Mouse (Mus musculus) induced T-regulatory cell, adult 2 months (primary cell): ENCODE data around the gene Smim14.
"Not testable (repeated sequence)": the region's sequence is repeated elsewhere in the genome, so short reads cannot be mapped to it uniquely, and the experiment has no call there.

ENCODE experiments used
- DNase-seq: peaks from one replicate; pipeline ENCODE4 v3.0.0-alpha.2; 2012; ENCODE audit warnings: low read depth

Smim14 gene

GRCm38 (mm10) chr5:65521803-65522202 lies 15.2 kb downstream of the Smim14 start:
- DNase-seq = peak; percentile 67

DNA sequence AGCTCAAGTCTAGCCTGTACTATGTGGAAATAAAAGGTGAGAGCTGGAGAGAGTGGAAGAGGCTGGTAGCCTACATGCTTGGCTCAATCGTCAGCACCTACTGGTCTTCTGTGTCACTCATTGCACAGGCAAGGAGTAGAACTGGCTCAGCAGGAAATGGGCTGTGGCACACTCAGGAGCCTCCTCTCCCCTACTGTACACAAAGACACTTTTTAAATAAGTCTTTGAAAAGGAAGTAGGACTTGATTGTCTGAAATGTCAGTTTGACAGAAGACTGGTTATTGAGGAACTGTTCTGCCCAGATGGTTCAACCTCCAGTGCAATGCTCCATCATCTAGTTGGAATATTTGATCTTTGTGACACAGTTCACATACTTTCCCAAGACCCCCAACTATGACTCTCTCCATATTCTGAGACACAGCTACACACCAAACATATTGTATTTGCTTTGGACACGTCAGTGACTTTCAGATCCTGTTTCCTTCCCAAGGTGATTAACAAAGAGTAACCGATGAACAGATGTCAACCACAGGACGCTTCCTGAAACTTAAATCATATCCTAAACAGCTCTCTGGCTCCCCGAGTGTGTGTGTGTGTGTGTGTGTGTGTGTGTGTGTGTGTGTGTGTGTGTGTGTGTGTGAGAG lies 22.2 kb downstream of the Smim14 start:
- DNase-seq = peak; percentile 40

- DNase-seq = no peak
Observed at GRCm38 (mm10) chr5:65513506-65513905, 23.5 kb downstream of the Smim14 start.

DNA sequence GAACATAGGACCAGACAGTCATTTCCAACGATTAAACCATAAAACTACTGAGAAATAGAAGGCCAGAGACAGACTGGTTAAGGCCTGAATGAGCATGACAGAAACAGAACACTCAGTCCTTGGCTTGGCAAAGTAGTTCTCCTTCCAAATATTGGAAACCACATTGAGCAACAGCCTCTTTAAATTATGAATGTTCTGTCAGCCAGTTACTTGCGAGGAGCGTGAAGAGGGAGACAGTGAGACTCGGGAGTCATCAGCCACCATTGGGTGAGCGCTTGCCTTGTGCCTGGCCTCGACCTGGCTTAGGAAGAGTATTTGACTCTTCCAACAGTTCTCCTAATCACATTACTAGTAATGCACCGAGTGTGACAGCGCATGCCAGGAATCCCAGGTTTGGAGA lies 28.6 kb downstream of the Smim14 start:
- no peak for DNase-seq

GRCm38 (mm10) chr5:65505786-65506185 lies 31.2 kb downstream of the Smim14 start:
- DNase-seq = peak; percentile 49

DNA sequence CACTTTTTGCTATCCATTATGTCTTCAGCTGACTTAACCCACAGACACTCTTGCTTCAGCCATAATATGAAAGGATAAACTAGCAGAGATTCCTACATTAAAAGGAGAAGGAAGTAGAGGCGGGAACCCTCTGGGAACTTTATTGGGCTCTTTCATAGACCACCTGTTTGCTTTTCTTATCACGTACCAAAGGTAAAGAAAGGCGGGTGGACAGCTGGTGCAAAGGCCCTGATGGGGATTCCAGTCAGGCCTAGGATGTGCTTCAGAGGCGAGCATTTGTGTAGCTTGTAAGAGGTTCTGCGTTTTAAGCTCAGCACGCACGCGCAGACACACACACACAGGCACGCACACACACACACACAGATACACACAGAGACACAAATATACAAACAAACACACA lies 35.6 kb downstream of the Smim14 start:
- DNase-seq = no peak

DNA sequence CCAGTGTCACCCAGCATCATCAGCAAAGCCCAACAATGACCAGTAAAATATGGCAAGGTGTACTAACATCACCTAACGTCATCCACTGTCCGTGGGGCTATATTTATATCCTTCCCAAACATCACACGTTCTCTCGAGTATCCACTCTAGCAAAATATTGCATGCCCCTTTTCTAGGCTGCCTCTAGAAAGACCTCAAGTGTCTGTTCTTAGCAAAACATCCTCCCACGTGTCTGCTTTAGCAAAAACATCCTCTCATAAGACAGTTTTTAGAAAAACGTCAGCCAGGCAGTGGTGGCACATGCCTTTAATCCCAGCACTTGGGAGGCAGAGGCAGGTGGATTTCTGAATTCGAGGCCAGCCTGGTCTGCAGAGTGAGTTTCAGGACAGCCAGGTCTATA lies 36.8 kb downstream of the Smim14 start:
- peak; percentile 32 for DNase-seq

DNA sequence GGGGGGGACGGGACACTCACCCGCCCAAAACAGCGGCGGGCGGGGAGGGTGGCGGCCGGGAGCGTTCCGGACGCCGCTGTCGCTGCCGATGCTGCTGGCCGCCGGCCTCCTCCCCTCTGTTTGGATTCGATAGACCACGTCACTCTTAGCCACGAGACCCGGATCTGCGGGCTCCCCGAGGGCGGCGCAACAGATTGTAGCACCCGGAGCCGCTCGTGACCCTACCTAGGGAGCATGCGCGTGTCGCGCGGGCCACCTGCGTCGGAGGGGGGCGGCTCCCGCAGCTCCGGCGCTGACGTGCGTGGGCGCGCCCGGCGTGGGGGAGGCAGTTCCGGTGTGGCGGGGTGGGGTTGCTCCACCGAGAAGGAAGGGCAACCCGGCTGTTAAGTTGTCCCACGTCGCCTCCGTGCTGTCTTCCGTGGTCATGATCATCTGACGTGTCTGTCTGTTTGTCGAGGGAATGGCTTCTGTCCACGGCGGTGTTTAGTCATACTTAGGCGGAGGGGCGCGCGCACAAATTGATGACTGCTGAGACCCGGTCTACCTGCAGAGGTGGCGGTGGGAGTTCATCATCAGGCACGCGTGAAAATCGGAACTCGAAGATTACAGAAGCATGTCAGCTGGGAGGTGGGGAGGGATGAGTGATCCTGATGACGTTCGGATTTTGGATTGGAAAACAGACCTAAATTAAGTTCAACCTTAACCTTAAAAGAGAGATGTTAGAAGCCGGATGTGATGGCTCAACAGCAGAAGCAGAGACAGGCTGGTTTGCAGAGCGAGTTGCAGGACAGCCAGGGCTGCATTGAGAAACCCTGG lies 44.1 kb downstream of the Smim14 start, which contains the start of gene Gm43552:
TSS of gene Gm43552 (minus strand) at position 118 of the 816 bp plus-strand sequence.
- DNase-seq = peak; percentile 98

DNA sequence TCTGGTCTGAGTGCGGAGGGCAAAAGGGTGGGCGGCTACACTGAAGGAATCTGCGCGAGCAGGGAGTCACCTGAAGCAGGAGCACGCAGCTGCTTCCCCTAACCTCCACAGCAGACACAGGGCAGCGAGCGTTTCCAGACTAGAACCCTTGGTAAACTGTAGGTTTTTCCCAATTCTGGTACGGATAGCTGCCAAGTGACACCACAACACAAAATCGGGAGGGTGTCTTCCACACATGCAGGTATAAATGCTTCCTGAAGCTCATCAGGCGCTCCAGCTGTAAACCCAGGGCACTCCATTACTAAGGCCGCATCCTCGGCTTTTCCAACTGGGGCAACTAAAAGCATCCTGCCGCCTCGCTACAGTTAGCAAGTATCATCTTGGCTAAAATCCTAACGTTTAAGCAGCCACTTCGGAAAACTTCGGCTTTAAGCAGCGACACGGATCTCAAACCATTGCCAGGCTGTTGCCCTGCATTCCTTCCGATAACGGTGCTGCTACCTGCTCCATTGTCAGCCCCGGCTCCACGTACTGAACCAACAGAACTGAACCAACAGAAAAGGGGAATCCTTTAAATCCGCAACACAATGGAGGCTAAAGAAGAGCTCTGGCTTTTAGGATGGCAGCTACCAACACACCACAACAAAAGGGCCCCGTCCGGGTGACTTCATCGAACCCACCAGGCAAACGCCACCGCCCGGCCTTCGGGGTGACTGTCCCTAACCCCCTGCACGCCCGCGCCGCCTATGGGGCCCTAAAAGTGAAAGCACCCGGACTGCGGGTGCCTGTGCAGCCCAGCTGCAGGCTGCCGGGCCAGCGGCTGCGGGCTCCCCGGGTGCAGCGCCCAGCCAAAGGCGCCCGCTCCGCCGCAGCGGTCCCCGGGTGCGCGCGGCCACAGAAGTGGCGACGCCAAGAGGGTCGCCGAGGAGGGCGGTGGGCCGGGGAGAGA lies 44.9 kb downstream of the Smim14 start:
- peak; percentile 88 for DNase-seq

DNA sequence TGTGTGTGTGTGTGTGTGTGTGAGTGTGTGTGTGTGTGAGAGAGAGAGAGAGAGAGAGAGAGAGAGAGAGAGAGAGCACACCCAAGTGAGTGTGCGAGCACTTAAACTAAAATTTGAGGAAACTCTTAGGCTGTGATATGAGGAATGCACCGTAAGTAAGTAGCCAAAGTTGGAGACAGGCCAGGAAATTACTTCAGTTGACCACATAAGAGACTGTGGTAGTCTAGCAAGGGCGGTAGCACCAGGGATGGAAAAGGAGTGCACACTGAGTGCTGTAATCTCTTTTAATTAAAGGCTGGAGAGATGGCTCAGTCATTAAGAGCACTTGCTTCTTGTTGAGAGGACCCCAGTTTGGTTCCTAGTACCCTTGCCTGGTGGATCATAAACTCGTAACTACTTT lies 47.2 kb downstream of the Smim14 start:
- DNase-seq = no peak

- no peak for DNase-seq
Observed at GRCm38 (mm10) chr5:65488725-65489124, 48.3 kb downstream of the Smim14 start.

DNA sequence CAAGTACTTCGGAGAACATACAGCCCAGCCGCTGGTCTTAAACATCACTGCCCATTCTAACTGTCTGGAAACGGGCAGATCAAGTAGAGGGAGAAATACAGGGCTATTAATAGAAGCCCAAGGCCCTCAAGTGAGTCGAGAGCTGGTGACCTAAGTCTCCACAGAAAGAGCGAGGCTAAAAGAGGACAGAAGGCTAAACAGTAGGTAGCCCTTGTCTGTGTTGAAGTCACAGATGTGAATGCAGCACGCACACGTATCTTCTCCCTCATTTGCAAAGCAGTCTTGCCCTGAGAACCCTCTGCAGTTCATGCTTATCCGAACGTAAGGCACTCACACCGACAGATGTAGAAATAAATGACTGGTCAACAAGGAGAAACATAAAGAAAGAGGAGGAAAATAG lies 49.6 kb downstream of the Smim14 start:
- DNase-seq = no peak

DNA sequence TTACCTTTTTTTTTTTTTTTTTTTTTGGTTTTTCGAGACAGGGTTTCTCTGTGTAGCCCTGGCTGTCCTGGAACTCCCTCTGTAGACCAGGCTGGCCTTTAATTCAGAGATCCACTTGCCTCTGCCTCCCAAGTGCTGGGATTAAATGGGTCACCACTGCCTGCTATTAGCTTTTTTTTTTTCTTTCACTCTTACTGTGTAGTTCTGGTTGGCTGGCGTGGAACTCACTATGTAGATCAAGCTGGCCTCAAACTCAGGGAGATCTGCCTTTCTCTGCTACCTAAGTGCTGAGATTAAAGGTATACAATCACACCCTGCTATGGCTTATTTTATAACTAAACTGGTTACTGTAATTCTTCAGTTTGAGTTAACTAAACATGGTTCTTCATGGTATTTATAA lies 50.5 kb downstream of the Smim14 start:
- DNase-seq = no peak

- no peak for DNase-seq
Observed at GRCm38 (mm10) chr5:65482996-65483395, 54.0 kb downstream of the Smim14 start.

DNA sequence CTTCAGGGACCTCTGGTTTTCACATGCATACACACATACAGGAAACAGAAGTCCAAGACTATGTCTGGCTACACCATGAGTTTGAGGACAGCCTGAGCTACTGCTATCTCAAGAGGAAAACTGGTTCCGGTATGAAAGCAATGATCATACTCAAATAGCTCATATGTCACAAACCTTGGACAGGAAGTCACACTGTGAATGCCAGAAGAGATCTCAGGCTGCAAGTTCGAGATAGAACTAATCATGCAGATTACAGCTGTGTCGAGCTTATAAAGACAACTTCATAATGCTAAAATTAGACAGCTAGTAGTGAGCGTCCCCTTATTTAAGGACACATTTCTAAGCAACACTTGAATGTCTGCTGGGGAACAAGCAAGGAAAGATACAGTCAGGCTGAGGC lies 56.5 kb downstream of the Smim14 start:
- DNase-seq = no peak

GRCm38 (mm10) chr5:65479681-65480445 lies 57.1 kb downstream of the Smim14 start:
- DNase-seq = no peak

DNA sequence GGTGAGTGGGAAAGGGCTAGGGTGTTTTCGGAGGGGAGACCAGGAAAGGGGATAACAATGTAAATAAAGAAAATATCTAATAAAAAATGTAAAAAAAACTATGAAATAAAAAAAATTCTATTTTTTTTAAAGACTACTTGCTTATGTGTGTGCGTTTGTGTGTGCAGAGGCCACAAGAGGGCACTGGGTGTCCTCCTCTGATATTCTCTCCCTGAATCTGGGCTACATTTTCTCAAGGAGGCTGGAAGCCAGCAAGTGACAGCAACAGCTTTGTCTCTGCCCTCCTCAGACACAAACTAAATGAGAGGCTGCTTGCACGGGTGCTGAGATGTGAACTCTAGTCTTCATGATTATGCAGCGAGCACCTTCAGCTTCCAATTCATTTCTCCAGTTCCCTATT lies 58.8 kb downstream of the Smim14 start:
- DNase-seq = peak; percentile 47

- not testable (repeated sequence) for DNase-seq
Observed at GRCm38 (mm10) chr5:65476739-65477138, 60.2 kb downstream of the Smim14 start.

- DNase-seq = no peak
Observed at GRCm38 (mm10) chr5:65475806-65476205, 61.2 kb downstream of the Smim14 start.

DNA sequence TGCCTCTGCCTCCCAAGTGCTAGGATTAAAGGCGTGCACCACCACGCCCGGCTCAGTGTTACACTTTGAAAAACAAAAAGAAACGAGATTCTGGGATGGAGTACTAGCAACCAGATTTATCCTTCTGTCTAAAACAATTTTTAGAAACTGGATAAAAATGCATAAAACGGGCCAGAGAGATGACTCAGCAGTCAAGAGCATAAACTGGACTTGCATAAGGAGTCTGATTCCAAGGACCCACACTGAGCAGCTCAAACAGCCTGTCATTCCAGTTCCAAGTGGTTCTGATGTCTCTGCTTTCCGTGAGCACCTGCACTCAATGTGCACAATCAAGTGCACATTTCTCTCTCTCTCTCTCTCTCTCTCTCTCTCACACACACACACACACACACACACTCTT lies 67.2 kb downstream of the Smim14 start:
- DNase-seq = no peak

DNA sequence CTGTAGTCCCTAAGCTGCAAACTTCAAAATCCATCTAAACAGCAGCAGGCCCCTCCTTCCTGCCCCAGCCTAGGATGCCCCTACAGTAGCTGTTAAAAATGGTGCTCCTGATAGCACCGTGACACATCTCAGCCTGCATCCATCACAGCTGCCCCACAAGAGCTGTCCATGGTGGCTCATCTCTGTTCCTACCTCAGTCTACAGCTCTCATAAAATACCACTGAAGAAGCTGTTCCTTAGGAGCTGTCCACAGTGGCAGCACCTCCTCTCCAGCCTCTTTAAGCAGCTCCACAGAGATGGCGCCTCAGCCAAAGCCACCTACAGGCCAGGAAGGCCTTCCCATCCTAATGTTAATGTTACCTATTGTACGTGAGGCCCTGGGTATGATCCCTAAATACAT lies 70.1 kb downstream of the Smim14 start:
- DNase-seq = no peak

GRCm38 (mm10) chr5:65460361-65460760 lies 76.6 kb downstream of the Smim14 start:
- no peak for DNase-seq
